Mouse (Mus musculus): ENCODE data around the gene Slc34a2.

The Slc34a2 gene

GRCm38 (mm10) chr5:53108026-53108425 is 70.1 kb downstream of the Slc34a2 start:
- in situ Hi-C loops (cut with MboI; ENCODE audit: unreplicated experiment in 2 of 2), result loop anchor here in 1 of 2 experiments (10.0 kb wide), 1 partner anchor 217 kb away; no protein-coding TSS in a partner anchor

- in situ Hi-C loops (cut with MboI; ENCODE audit: unreplicated experiment in 2 of 2), result loop anchor here in 1 of 2 experiments (10.0 kb wide), 1 partner anchor 216 kb away; no protein-coding TSS in a partner anchor
These were observed 70.8 kb downstream of the Slc34a2 start for GRCm38 (mm10) chr5:53108668-53109067.

GRCm38 (mm10) chr5:53110225-53110624 is 72.3 kb downstream of the Slc34a2 start:
- in situ Hi-C loops (cut with MboI; ENCODE audit: unreplicated experiment in 2 of 2), result no loop called here

GRCm38 (mm10) chr5:53111036-53111435 is 73.2 kb downstream of the Slc34a2 start:
- in situ Hi-C loops (cut with MboI; ENCODE audit: unreplicated experiment in 2 of 2), result no loop called here

GRCm38 (mm10) chr5:53112942-53113341 is 75.1 kb downstream of the Slc34a2 start:
- in situ Hi-C loops (cut with MboI; ENCODE audit: unreplicated experiment in 2 of 2), result no loop called here

GRCm38 (mm10) chr5:53114616-53115267 is 76.9 kb downstream of the Slc34a2 start:
- in situ Hi-C loops (cut with MboI; ENCODE audit: unreplicated experiment in 2 of 2), result no loop called here

GRCm38 (mm10) chr5:53118212-53118611 is 80.3 kb downstream of the Slc34a2 start:
- in situ Hi-C loops (cut with MboI; ENCODE audit: unreplicated experiment in 2 of 2), result no loop called here

- in situ Hi-C loops (cut with MboI; ENCODE audit: unreplicated experiment in 2 of 2), result no loop called here
These were observed 81.8 kb downstream of the Slc34a2 start for GRCm38 (mm10) chr5:53119689-53120088.
